Comparison of ENCODE assay signal across 26 mouse cellular contexts in the genomic region with DNA sequence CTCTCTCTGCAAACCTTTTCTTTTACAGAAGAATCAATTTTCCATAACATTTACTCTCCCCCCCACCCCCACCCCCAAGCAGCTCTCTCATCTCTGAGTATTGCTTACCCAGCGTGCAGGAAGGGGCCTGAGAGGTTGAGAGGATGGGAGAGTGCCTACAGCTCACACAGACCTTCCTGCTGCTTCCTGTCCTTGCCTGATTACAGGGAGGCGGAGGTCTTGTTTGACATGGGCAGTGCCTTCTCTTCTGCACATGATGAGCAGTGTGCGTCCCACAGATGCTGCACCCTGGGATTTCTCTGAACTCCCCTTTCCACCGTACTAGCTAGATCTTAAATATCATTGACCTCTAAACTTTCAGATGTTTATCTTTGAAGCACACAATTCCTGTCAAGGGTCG.
DNase-seq lines count a peak whose midpoint lies in the region; ATAC-seq and TF ChIP-seq lines count a peak whose summit lies in the region.
"Had no signal": no experiment of that assay in that cellular context is flagged by ENCODE, and none has a peak within 500 bp of the region (broad histone marks: within the 10 kb centered on the region; RNA-seq: fewer than 3 reads in every experiment).

No protein-coding gene starts in this region.

- no peak overlapping the region for H3K9ac ChIP-seq in heart, embryonic 14.5 days (ENCODE audit: low read length)
- H3K9ac ChIP-seq in liver, postnatal 0 days (replicated peaks): no peak overlapping the region
- no peak overlapping the region for H3K9ac ChIP-seq in liver, embryonic 12.5 days
- H3K9ac ChIP-seq: hindbrain, embryonic 12.5 days; intestine, embryonic 15.5 days; limb, embryonic 13.5 days; liver, embryonic 14.5 days; midbrain, embryonic 13.5 days had no signal

- H3K36me3 ChIP-seq in heart, embryonic 14.5 days (ENCODE audit: control insufficient read depth, insufficient read depth, low read length): no peaks in the 10 kb centered on the region
- H3K36me3 ChIP-seq in liver, postnatal 0 days (replicated peaks; ENCODE audit: insufficient read depth, low read length): no peaks in the 10 kb centered on the region
- no peaks in the 10 kb centered on the region for H3K36me3 ChIP-seq in liver, embryonic 12.5 days
- H3K36me3 ChIP-seq: hindbrain, embryonic 12.5 days; intestine, embryonic 15.5 days; limb, embryonic 13.5 days; midbrain, embryonic 13.5 days had no signal

- no peak for DNase-seq in heart, adult 8-10 months (ENCODE audit: low spot score)
- DNase-seq in liver (peak; percentile 11), 416B (ENCODE audit: low read depth) (peak; percentile 26)
- no peak for DNase-seq in liver, postnatal 0 days
- no peak for DNase-seq in adrenal gland, adult 8-10 months
- DNase-seq: B cell, adult 2 months; cerebellum, adult 2 months; cerebellum, postnatal 14 days; gastrocnemius, adult 2 months; gastrocnemius, postnatal 36 days; heart, adult 2 months; heart, postnatal 36 days; kidney, adult 8-10 months; kidney, postnatal 4 days; lung, postnatal 10 days; thymus, postnatal 4 days had no signal

- peak; percentile 68; the same call in 1 of the 2 replicates for ATAC-seq in heart, embryonic 14.5 days (ENCODE audit: insufficient number of reproducible peaks, insufficient read depth, low FRiP score, low read depth)
- ATAC-seq in liver, postnatal 0 days: no peak
- peak; percentile 52; the same call in 1 of the 2 replicates for ATAC-seq in liver, embryonic 12.5 days
- ATAC-seq: forebrain, embryonic 16.5 days; hindbrain, postnatal 0 days; intestine, embryonic 15.5 days; midbrain, embryonic 13.5 days had no signal

- 62% methylated on average over 5 of the region's 5 CpGs for WGBS in heart, embryonic 14.5 days
- WGBS in liver, postnatal 0 days (ENCODE audit: insufficient replicate concordance): 34% methylated on average over 5 of the region's 5 CpGs
- 25% methylated on average over 5 of the region's 5 CpGs for WGBS in liver, embryonic 12.5 days (ENCODE audit: insufficient replicate concordance)

- no peaks in the 10 kb centered on the region for H3K27me3 ChIP-seq in heart, embryonic 14.5 days (ENCODE audit: control insufficient read depth, insufficient read depth, low read length)
- H3K27me3 ChIP-seq in liver, postnatal 0 days (ENCODE audit: insufficient read depth, low read length): no peaks in the 10 kb centered on the region
- no peaks in the 10 kb centered on the region for H3K27me3 ChIP-seq in liver, embryonic 12.5 days (replicated peaks)
- H3K27me3 ChIP-seq: hindbrain, embryonic 12.5 days; intestine, embryonic 15.5 days; limb, embryonic 13.5 days; midbrain, embryonic 13.5 days had no signal

- H3K4me3 ChIP-seq in heart, embryonic 14.5 days (ENCODE audit: control insufficient read depth in 1 of 2, insufficient read depth in 1 of 2, low read depth in 1 of 2, low read length in 2 of 2): no peak overlapping the region
- no peak overlapping the region for H3K4me3 ChIP-seq in liver, postnatal 0 days (ENCODE audit: low read depth, low read length)
- H3K4me3 ChIP-seq in liver, embryonic 12.5 days: no peak overlapping the region
- H3K4me3 ChIP-seq: erythroblast, embryonic 14.5 days; gastrocnemius, adult 2 months; heart, adult 2 months; hindbrain, embryonic 12.5 days; intestine, embryonic 15.5 days; limb, embryonic 13.5 days; midbrain, embryonic 13.5 days had no signal

- no peak for TF ChIP-seq CTCF in liver, postnatal 0 days (IDR thresholded peaks at IDR 0.05; ENCODE audit: low read depth)

- peaks cover 10% of the 10 kb centered on the region for H3K9me3 ChIP-seq in heart, embryonic 14.5 days (ENCODE audit: control insufficient read depth, low read length)
- H3K9me3 ChIP-seq in liver, postnatal 0 days (ENCODE audit: low read length): peaks cover 8% of the 10 kb centered on the region
- H3K9me3 ChIP-seq in liver, embryonic 12.5 days (replicated peaks): peaks cover 12% of the 10 kb centered on the region
- H3K9me3 ChIP-seq: intestine, embryonic 15.5 days had no signal

- no peak overlapping the region for H3K4me2 ChIP-seq in heart, embryonic 14.5 days (ENCODE audit: low read length)
- no peak overlapping the region for H3K4me2 ChIP-seq in liver, postnatal 0 days (ENCODE audit: low read depth, low read length)
- H3K4me2 ChIP-seq in liver, embryonic 12.5 days: no peak overlapping the region
- H3K4me2 ChIP-seq: hindbrain, embryonic 12.5 days; intestine, embryonic 15.5 days; limb, embryonic 13.5 days; midbrain, embryonic 13.5 days had no signal

- H3K27ac ChIP-seq in heart, embryonic 14.5 days (replicated peaks in 1 of 2; ENCODE audit: control insufficient read depth in 1 of 2, insufficient read depth in 1 of 2, low read depth in 2 of 2, low read length in 2 of 2): no peak overlapping the region
- H3K27ac ChIP-seq in liver, postnatal 0 days (ENCODE audit: low read depth): no peak overlapping the region
- no peak overlapping the region for H3K27ac ChIP-seq in liver, embryonic 12.5 days
- H3K27ac ChIP-seq: gastrocnemius, adult 2 months; heart, adult 2 months; hindbrain, embryonic 12.5 days; hindbrain, postnatal 0 days; intestine, embryonic 15.5 days; limb, embryonic 13.5 days; liver, embryonic 14.5 days; midbrain, embryonic 13.5 days had no signal

- peaks cover 7 to 12% of the 10 kb centered on the region in 2 experiments for H3K4me1 ChIP-seq in heart, embryonic 14.5 days (ENCODE audit: control insufficient read depth in 2 of 2, insufficient read depth in 2 of 2, low read length in 2 of 2)
- no peaks in the 10 kb centered on the region for H3K4me1 ChIP-seq in liver, postnatal 0 days (ENCODE audit: insufficient read depth)
- no peaks in the 10 kb centered on the region for H3K4me1 ChIP-seq in liver, embryonic 12.5 days
- H3K4me1 ChIP-seq: hindbrain, embryonic 12.5 days; intestine, embryonic 15.5 days; limb, embryonic 13.5 days had no signal

- no peak for TF ChIP-seq EP300 in liver, postnatal 0 days (IDR thresholded peaks at IDR 0.05; ENCODE audit: low read depth)

Comparison
In these comparisons a context has a peak if more than half of its experiments do, and no peak if none do; other contexts are left out.
1. DNase-seq: peak in liver (single experiment) and 416B (single experiment); none in heart, adult 8-10 months (single experiment), liver, postnatal 0 days (single experiment) and adrenal gland, adult 8-10 months (single experiment).